Mouse (Mus musculus) left cerebral cortex, adult 2 months (tissue): ENCODE results near the gene Sgcd. TPM values are rescaled to one million over a fixed set of nuclear protein-coding genes. Genes with fewer than 3 reads are reported as not detected.

ENCODE experiments used
- DNase-seq, 2 experiments: peaks; one replicate each; pipeline ENCODE4 v3.0.0; 2021 to 2022; ENCODE audit warnings: low spot score in 2 of 2, mixed read lengths in 1 of 2; ENCODE audit errors: extremely low spot score in 1 of 2
- H3K27ac ChIP-seq: fragments of 200-600 bp; 2 replicates; pipeline ENCODE4 v1.8.1; 2022
- H3K4me3 ChIP-seq: fragments of 200-600 bp; 2 replicates; pipeline ENCODE4 v1.8.1; 2022
- CTCF ChIP-seq: fragments of 200-600 bp; IDR thresholded peaks from 2 replicates; pipeline ENCODE4 v1.8.1; 2022; ENCODE audit warnings: antibody characterized with exemption, mild to moderate bottlenecking, moderate library complexity
- intact Hi-C: fragments of 180-260 bp; cut with DNase I; formaldehyde crosslinking; loops from one replicate; pipeline ENCODE4 v1.15.1; 2025
- total RNA-seq, 2 experiments: library from RNA; stranded (reverse); gene quantifications; 2 replicates each; pipeline ENCODE4 v1.2.3; 2021

Sgcd gene
- total RNA-seq, 2 experiments from 2014 or later = 15.0 to 18.7 TPM

DNA sequence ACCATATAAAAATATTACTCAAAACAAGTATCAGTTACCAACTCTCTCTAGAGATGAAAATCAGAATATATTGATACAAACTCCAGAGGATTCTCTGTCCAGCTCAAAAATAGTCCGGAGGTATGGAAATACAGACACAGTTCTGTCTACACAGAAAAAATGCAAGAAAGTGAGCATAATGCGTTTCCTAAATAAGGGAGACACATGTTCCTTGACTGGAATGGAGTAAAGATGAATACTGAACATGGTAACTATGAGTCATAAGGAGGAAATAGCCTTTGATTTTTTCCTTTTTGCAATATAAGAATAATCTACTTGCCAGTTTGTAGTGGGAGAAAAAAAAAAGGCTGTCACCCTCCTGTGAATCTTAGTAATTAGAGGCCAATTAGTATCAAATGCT is 655.1 kb downstream of the Sgcd start:
- TF ChIP-seq CTCF = no peak
- intact Hi-C loops = no loop called here
- no peak overlapping the region for H3K27ac ChIP-seq
- DNase-seq = no peak
- H3K4me3 ChIP-seq = no peak overlapping the region

DNA sequence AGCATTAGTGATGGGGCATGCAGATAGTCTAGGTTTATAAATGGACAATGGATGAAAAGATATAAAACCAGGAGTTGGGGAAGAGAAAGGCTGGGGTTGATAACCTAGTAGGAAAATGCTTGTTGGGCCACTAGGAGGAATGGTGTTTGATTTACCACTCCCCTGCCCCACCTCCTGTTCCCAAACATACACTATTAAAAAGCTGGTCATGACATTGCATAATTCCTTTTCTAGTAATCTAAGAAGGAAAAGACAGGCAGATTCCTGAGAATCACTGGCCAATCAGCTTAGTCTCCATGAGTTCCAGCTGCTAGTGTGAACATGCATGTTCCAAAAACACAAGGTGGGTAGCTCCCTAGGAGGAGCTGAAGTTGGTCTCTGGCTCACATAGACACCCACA is 683.2 kb downstream of the Sgcd start:
- intact Hi-C loops = no loop called here
- DNase-seq = no peak
- no peak overlapping the region for H3K4me3 ChIP-seq
- no peak overlapping the region for H3K27ac ChIP-seq
- TF ChIP-seq CTCF = no peak

DNA sequence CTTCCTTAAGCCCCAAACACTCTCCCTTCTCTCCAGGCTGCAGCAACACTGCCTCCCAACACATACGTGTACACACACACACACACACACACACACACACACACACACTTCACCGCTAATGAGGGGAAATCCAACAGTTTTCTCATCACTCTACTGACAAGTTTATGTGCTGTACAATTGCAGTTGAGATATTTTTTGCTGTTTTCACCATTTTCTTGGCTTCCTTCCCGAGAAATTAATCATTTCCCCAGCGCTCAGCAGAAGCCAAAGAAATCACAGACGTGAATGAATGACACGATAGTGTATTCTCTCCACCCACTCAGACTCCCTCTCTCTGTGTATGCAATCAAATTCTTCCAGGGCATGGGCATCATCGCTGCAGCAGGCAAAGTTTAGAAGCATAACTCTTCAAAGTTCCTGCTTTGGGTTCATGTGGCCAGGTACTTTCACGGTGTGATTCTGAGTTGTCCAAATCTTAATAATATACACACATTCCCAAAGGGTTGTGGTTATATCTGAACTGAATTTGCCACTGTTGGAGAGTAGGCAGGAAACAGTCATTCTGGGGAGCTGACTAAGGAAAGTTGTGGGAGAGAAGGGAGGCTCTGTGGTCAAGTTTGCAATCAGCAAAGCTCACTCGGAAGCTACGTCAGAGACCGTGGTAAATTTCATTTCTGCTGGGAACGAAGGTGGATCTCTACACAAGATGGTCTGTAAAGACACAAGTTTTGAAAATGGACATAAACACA is 683.9 kb downstream of the Sgcd start:
- Histone ChIP-seq H3K4me3 (no peak overlapping the region), H3K27ac (no peak overlapping the region)
- intact Hi-C loops = no loop called here
- peak; percentile 27 to 33 for DNase-seq
- no peak for TF ChIP-seq CTCF

DNA sequence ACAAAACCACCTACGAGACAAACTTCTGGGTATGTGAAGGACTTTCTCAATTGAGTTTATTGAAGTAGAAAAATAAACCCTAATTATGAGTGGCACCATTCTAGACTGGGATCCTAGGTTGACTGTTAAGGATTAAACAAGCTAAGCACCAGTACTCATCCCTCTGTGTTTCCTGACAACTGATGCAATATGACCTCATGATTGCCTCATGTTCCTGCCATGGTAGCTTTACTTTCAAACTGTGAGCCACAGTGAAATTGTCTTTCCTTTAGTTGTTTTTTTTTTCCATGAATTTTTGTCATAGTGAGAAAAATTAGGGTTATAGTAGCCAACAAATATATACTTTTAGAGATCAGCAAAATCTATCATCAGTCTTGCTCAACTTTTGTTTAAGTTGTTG is 689.0 kb downstream of the Sgcd start:
- Histone ChIP-seq H3K27ac (no peak overlapping the region), H3K4me3 (no peak overlapping the region)
- TF ChIP-seq CTCF = no peak
- intact Hi-C loops = no loop called here
- DNase-seq = no peak

DNA sequence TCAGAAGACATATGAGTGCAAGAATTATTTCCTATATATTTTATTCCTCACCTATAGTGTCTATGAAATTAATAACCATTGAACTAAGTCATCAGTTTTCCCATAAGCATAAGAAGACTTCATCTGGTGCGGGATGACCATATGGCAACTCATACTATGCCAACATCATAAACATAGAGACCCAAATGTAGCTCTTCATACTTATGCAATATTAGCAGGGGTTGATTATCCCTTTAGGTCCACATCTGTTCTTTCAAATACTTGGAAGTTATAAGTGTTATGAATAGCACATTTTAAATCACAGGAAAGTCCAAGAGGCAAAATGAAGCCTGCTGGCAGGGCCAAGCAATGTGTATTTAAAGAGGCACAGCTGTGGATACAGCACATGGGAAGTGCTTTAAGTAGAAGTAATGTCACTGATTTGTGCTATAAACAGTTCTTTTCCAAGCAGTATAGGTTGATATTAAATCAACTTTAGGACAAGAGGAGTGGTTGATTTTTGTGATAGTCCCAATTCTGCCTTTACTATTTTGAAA is 690.9 kb downstream of the Sgcd start:
- intact Hi-C loops = no loop called here
- DNase-seq = no peak

DNA sequence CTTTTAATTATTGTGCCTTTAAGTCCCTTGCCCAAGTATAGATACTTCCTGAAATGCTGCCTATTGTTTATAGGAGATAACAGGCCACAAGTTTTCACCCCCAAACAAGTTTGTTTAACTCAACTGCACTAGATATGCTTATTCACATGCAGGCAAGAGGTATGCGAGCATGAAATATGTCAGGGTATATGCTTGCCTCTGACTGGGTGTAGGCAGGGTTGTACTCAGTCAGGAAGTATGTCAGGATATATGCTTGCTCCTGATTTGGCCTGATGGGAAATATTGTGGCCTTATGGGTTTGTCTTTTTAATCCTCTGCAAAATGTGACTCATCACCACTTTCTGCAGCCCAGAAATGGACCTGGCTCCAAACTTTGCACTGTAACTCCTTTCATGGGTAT is 694.0 kb downstream of the Sgcd start:
- TF ChIP-seq CTCF = no peak
- intact Hi-C loops = no loop called here
- Histone ChIP-seq H3K27ac (no peak overlapping the region), H3K4me3 (no peak overlapping the region)
- DNase-seq = no peak

More for the DNA sequence above, 690.9 kb downstream of the Sgcd start:
- no peak for TF ChIP-seq CTCF
- Histone ChIP-seq H3K4me3 (no peak overlapping the region), H3K27ac (no peak overlapping the region)

DNA sequence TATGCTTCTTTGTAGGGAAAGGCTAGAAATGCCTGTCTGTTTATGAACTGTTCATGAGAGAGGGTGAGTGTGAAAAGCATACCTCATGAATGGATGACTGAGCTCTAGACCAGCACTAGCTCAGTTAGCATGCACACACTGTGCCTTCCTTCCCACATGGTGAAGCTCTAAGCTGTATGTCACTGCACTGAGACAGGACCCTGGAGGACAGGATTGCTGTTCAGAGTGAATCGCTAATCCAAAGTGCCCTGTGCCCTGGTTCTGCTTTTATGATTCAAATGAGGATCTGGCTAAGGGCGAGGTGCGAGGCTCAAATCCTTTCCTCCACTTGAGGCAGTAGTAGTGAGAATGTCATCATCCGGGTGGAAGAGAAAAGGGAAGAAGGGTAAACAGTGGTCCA is 712.2 kb downstream of the Sgcd start:
- DNase-seq = no peak
- Histone ChIP-seq H3K4me3 (no peak overlapping the region), H3K27ac (no peak overlapping the region)
- intact Hi-C loops = no loop called here
- no peak for TF ChIP-seq CTCF

DNA sequence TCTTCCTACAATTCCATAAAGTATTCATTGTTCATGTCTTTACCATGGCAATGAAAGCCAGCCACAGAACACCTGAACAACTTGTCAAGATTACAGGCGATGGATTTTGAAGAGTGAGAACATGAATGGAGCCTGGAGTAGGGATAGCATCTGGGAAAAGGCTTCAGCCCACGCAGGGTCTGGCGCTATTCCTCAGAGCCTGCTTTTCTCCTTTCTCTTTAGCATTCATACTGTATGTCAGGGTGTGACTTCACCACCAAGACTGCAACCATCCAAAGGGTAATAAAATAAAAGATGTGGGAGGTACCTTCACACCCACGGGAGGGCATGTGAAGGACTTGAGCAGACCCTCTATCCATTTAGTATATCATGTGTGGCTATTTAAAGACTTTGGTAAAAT is 720.2 kb downstream of the Sgcd start:
- intact Hi-C loops = no loop called here
- no peak overlapping the region for H3K27ac ChIP-seq
- DNase-seq = peak in 1 of 2 experiments; percentile 14

DNA sequence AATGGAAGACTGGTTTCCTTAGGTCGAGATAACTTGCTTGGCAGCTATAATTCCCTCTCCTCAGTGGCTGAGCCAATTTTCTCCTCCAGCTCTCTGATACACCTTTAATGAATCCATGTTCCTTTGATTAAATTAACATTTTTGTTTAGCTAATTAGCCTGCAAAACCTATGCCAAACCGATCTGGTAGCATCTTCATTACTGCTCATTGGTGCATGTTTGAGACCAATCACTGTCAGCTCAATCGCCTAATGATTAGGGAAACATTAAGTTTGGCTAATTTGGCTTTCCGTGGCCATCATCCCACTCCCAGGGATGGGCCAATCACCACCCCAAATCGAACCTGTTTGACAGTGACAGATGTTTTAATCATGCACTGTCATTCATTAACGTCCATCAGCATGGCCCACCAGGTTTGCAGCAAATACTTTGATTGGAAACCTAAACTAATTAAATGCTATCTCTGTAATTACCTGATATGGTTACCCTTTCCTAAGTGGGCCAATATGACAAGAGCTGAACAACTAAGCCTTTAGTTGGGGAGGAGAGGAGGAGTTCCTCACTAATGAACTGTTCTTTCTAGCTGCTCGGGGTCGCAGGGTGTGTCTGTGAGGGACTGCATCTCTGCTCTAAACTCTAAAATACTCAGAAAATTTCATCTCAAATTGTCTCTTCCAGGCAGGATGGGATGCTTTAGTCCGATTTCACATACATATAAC is 724.3 kb downstream of the Sgcd start:
- no peak overlapping the region for H3K4me3 ChIP-seq
- no peak for TF ChIP-seq CTCF
- intact Hi-C loops = no loop called here
- DNase-seq = no peak
- no peak overlapping the region for H3K27ac ChIP-seq

More for the DNA sequence above, 720.2 kb downstream of the Sgcd start:
- H3K4me3 ChIP-seq = no peak overlapping the region
- TF ChIP-seq CTCF = no peak

DNA sequence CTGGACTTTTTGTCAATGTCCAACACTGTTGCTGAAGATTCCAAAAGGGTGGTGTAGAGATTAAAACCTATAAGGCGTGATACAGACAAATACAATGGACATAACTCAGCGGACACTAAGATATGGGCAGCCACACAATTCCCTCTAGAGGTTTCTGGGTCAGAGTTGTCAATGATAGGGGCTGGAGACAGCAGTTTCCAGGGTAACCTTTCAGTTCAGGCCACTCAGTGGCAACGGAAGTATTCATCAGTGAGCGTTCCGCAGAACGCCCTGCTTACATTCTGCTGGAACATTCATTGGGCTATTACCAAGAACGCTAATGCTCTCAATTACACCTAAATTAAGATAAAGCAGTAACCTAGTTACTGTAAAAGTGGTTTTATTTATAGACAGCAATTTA is 738.5 kb downstream of the Sgcd start:
- H3K27ac ChIP-seq = no peak overlapping the region
- DNase-seq = no peak
- intact Hi-C loops = no loop called here
- no peak for TF ChIP-seq CTCF
- no peak overlapping the region for H3K4me3 ChIP-seq

DNA sequence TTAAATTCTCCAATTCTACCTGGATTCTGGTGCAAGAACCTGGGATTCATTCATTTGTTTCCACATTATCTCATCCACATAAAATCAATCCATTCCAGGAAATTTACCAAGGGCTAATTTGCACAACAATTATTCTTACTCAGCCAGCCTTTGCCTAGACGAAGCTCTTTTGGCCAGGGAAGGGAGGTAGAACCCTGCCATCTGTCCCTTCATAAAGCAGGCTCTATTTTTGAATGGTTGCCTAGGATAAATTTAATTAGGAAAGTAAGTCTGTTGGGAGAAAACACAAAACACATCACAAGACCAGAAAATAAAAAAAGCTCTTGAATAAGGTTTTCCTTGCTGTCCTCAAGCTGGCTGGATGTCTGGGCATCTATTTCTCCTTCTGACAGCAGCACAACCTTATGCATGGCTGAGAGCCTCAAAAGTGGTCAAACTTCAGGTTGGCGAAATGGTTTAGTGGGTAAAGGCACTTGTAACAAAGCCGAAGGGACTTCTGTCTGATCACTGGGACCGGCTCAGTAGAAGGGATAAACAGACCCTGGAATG is 740.4 kb downstream of the Sgcd start:
- Histone ChIP-seq H3K27ac (no peak overlapping the region), H3K4me3 (no peak overlapping the region)
- DNase-seq = no peak
- intact Hi-C loops = no loop called here
- TF ChIP-seq CTCF = no peak

DNA sequence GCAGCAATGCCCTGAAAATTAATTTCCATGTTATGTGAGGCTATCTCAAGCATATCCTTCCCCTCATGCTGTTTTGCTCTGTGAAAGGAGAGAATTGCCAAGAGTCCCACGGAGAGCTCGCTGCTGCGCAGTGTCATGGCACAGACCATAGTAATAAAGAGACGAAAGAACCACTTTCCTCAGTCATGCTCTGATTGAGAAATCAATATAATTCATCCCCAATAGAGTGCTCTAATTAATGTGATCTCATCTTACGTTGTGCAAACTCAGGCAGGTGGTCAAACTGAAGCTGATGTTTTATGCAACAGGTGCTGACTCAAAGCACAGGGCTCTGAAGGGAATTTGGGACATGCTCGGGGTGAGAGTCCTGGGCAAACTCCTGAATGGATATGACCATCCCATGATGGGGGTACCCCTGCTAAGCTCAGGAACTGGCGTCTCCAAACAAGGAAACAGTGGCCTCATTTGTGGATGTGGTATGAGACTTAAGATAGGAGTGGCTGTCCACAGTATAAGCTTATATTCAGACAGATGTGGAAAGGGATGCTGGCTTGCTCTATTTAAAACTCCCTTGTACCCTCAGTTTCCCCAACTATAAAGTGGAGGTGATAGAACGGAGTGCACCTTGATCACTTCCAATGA is 740.9 kb downstream of the Sgcd start:
- intact Hi-C loops = no loop called here
- Histone ChIP-seq H3K4me3 (no peak overlapping the region), H3K27ac (no peak overlapping the region)
- no peak for TF ChIP-seq CTCF
- no peak for DNase-seq
